Mouse (Mus musculus): ENCODE data around the gene Bsn.

GRCm38 (mm10) chr9:108146451-108146850 lies 43.7 kb downstream of the Bsn start:
- TF ChIP-seq POLR2A (IDR thresholded peaks at IDR 0.05; ENCODE audit: borderline replicate concordance, low read depth, low read length) = no peak
- no peak for TF ChIP-seq CTCF (IDR thresholded peaks at IDR 0.05; ENCODE audit: low read depth, low read length)
